Mouse (Mus musculus): ENCODE data around the gene Gpr107. TPM values are rescaled to one million over a fixed set of nuclear protein-coding genes. Genes with fewer than 3 reads are reported as not detected.
"Not testable (repeated sequence)": the region's sequence is repeated elsewhere in the genome, so short reads cannot be mapped to it uniquely, and the experiment has no call there.

The Gpr107 gene
- total and polyA plus RNA-seq, 2 experiments = 8.3 to 10.0 TPM

DNA sequence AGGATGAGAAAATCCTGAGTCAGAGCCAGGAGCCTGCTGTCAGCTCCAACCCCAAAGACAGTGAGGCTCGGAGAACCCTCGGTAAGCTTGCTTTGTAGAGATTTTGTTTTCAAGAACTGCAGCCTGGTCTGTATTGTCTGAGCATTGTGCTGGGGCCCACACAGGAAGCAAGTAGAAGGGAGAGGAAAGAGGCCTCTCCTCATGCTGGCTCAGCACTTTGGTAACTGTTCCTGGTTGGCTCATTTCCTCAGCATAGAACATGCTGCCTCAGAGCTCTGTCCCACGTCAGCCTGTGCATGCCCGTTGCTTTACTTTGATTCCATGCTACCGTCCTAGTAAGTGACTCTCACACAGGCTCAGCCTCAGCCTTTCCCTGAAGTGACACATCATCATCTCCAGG lies 19.9 kb downstream of the Gpr107 start:
- Histone ChIP-seq H3K27ac (replicated peaks; ENCODE audit: insufficient read depth, low read depth, low read length) (peak overlapping the region; percentile 73), H3K4me1 (ENCODE audit: control insufficient read depth, insufficient read depth, low read length) (peaks cover 11% of the 10 kb centered on the region; the same call in 1 of the 2 replicates), H3K4me3 (ENCODE audit: insufficient read depth, low read depth, low read length) (no peak overlapping the region), H3K79me2 (ENCODE audit: control insufficient read depth, insufficient read depth, low read length) (no peaks in the 10 kb centered on the region; the same call in 1 of the 2 replicates), H3K36me3 (ENCODE audit: control insufficient read depth, insufficient read depth, low read length) (peaks cover 50% of the 10 kb centered on the region), H3K9ac (ENCODE audit: low read depth, low read length) (no peak overlapping the region), H3K27me3 (ENCODE audit: control insufficient read depth, insufficient read depth, low read length) (no peaks in the 10 kb centered on the region)
- DNase-seq (ENCODE audit: extremely low read depth, low read depth, low spot score) = no peak
- TF ChIP-seq POLR2A (IDR thresholded peaks at IDR 0.05; ENCODE audit: extremely low read depth, insufficient read depth, low read length) (no peak), CTCF (IDR thresholded peaks at IDR 0.05; ENCODE audit: low read depth, low read length) (no peak)
- 74% methylated on average over 5 of the region's 5 CpGs for WGBS

DNA sequence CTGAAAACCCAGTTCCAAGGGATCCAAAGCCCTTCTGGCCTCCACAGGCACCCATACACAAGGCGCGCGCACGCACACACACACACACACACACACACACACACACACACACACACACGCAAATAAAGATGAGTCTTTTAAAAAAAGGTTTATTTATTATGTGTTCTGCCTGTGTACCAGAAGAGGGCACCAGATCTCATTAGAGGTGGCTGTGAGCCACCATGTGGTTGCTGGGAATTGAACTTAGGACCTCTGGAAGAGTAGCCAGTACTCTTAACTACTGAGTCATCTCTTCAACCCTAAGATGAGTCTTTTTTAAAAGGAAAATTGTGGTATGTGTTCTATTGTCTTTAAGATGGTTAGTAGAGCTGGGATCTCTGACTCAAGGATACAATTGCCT lies 20.4 kb downstream of the Gpr107 start:
- H3K79me2 ChIP-seq (ENCODE audit: control insufficient read depth, insufficient read depth, low read length) = no peaks in the 10 kb centered on the region
- H3K36me3 ChIP-seq (ENCODE audit: control insufficient read depth, insufficient read depth, low read length) = peaks cover 50% of the 10 kb centered on the region
- H3K27ac ChIP-seq (replicated peaks; ENCODE audit: insufficient read depth, low read depth, low read length) = peak overlapping the region; percentile 37; the same call in 1 of the 2 replicates
- no peak for DNase-seq (ENCODE audit: extremely low read depth, low read depth, low spot score)
- no peak overlapping the region for H3K9ac ChIP-seq (ENCODE audit: low read depth, low read length)
- 82% methylated on average over 5 of the region's 5 CpGs for WGBS
- H3K27me3 ChIP-seq (ENCODE audit: control insufficient read depth, insufficient read depth, low read length) = no peaks in the 10 kb centered on the region
- no peak overlapping the region for H3K4me3 ChIP-seq (ENCODE audit: insufficient read depth, low read depth, low read length)
- peaks cover 11% of the 10 kb centered on the region; the same call in 1 of the 2 replicates for H3K4me1 ChIP-seq (ENCODE audit: control insufficient read depth, insufficient read depth, low read length)
- TF ChIP-seq CTCF (IDR thresholded peaks at IDR 0.05; ENCODE audit: low read depth, low read length) (no peak), POLR2A (IDR thresholded peaks at IDR 0.05; ENCODE audit: extremely low read depth, insufficient read depth, low read length) (no peak)

DNA sequence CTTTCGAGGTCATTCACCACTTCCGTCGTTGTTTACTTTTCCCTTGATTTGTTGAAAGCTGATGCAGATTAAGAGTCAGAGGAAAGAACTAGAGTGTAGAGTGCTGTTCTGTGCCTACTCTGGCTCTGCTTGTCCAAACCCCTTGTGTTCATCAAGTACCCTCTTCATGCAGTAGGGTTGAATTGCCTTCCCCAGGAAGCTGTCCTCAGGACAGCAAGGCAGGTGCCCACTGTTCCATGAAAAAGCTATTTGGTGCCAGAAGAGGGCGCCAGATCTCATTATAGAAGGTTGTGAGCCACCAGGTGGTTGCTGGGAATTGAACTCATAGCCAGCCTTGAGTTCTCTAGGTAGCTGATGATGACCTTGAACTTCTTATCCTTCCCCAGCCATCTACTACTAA lies 21.2 kb downstream of the Gpr107 start:
- peaks cover 53% of the 10 kb centered on the region for H3K36me3 ChIP-seq (ENCODE audit: control insufficient read depth, insufficient read depth, low read length)
- peaks cover 11% of the 10 kb centered on the region; the same call in 1 of the 2 replicates for H3K4me1 ChIP-seq (ENCODE audit: control insufficient read depth, insufficient read depth, low read length)
- H3K9ac ChIP-seq (ENCODE audit: low read depth, low read length) = no peak overlapping the region
- no peaks in the 10 kb centered on the region for H3K79me2 ChIP-seq (ENCODE audit: control insufficient read depth, insufficient read depth, low read length)
- no peak overlapping the region for H3K4me3 ChIP-seq (ENCODE audit: insufficient read depth, low read depth, low read length)
- DNase-seq (ENCODE audit: extremely low read depth, low read depth, low spot score) = no peak
- H3K27ac ChIP-seq (replicated peaks; ENCODE audit: insufficient read depth, low read depth, low read length) = no peak overlapping the region
- TF ChIP-seq POLR2A (IDR thresholded peaks at IDR 0.05; ENCODE audit: extremely low read depth, insufficient read depth, low read length) (no peak), CTCF (IDR thresholded peaks at IDR 0.05; ENCODE audit: low read depth, low read length) (peak; percentile 8; the same call in 1 of the 2 replicates)
- no peaks in the 10 kb centered on the region for H3K27me3 ChIP-seq (ENCODE audit: control insufficient read depth, insufficient read depth, low read length)
- WGBS = 78% methylated on average over 4 of the region's 4 CpGs

DNA sequence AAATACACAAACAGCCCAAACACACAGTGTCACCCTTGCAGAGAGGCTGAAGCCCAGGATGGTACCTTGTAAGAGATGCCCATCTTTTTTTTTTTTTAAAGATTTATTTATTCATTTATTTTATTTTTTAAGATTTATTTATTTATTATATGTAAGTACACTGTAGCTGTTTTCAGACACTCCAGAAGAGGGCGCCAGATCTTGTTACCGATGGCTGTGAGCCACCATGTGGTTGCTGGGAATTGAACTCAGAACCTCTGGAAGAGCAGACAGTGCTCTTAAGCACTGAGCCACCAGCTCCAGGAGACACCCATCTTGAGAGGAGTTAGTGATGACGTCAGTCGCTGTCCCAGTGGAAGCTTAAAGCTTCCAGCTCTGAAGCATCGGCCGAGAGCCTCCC lies 26.5 kb downstream of the Gpr107 start:
- peaks cover 34% of the 10 kb centered on the region for H3K36me3 ChIP-seq (ENCODE audit: control insufficient read depth, insufficient read depth, low read length)
- not testable (repeated sequence) for H3K27me3 ChIP-seq (ENCODE audit: control insufficient read depth, insufficient read depth, low read length); DNase-seq (ENCODE audit: extremely low read depth, low read depth, low spot score); H3K4me1 ChIP-seq (ENCODE audit: control insufficient read depth, insufficient read depth, low read length); H3K27ac ChIP-seq (replicated peaks; ENCODE audit: insufficient read depth, low read depth, low read length); H3K9ac ChIP-seq (ENCODE audit: low read depth, low read length); H3K79me2 ChIP-seq (ENCODE audit: control insufficient read depth, insufficient read depth, low read length); H3K4me3 ChIP-seq (ENCODE audit: insufficient read depth, low read depth, low read length)
- 92% methylated on average over 6 of the region's 6 CpGs for WGBS
- TF ChIP-seq CTCF (IDR thresholded peaks at IDR 0.05; ENCODE audit: low read depth, low read length) = peak; percentile 28; the same call in 1 of the 2 replicates

DNA sequence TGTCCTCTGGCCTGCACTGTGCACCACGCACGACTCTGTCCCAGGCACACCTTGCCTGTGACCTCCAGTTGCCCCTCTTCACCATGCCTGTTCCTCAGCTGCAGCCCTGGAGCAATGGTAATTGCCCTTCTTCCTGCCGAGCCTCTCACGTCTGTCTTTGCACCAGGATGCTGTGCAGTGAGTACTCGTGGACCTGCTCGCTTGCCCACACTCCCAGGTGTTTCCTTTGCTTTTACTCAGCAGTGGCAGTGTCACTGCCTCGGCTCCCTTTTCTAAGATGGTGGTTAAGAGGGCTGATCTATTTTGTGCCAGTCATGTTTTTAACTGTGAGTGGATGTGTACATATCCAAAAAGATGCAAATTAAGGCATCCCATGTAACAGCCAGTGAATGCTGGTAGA lies 27.4 kb downstream of the Gpr107 start:
- no peaks in the 10 kb centered on the region for H3K27me3 ChIP-seq (ENCODE audit: control insufficient read depth, insufficient read depth, low read length)
- TF ChIP-seq POLR2A (IDR thresholded peaks at IDR 0.05; ENCODE audit: extremely low read depth, insufficient read depth, low read length) (no peak), CTCF (IDR thresholded peaks at IDR 0.05; ENCODE audit: low read depth, low read length) (no peak)
- no peak overlapping the region for H3K4me3 ChIP-seq (ENCODE audit: insufficient read depth, low read depth, low read length)
- 88% methylated on average over 7 of the region's 7 CpGs for WGBS
- H3K9ac ChIP-seq (ENCODE audit: low read depth, low read length) = no peak overlapping the region
- H3K36me3 ChIP-seq (ENCODE audit: control insufficient read depth, insufficient read depth, low read length) = peaks cover 32% of the 10 kb centered on the region
- peaks cover 2% of the 10 kb centered on the region; the same call in 1 of the 2 replicates for H3K4me1 ChIP-seq (ENCODE audit: control insufficient read depth, insufficient read depth, low read length)
- no peak for DNase-seq (ENCODE audit: extremely low read depth, low read depth, low spot score)
- no peak overlapping the region for H3K27ac ChIP-seq (replicated peaks; ENCODE audit: insufficient read depth, low read depth, low read length)
- no peaks in the 10 kb centered on the region for H3K79me2 ChIP-seq (ENCODE audit: control insufficient read depth, insufficient read depth, low read length)

DNA sequence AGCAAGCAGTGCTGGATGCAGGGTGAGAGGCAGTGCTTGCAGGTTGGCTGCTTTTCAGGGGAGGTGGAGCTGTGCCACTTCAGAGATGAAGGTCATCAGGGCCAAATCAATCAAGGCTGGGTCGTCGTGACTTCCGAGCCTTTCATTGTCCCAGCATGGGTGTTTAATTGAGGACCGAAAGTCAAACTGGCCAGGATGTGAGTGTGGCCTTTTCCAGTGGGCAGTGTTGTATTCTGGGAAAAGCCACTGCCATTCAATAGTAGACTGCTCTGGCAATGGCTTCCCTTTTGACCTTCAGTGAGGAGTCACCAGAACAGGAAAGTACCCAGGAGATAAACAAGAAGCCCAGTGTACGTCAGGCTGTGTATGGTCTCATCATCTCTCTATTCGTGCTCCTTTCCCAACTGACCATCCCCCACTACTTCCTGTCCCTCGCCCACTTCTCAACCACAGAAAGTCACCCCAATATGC lies 28.0 kb downstream of the Gpr107 start:
- TF ChIP-seq CTCF (IDR thresholded peaks at IDR 0.05; ENCODE audit: low read depth, low read length) = no peak
- TF ChIP-seq POLR2A (IDR thresholded peaks at IDR 0.05; ENCODE audit: extremely low read depth, insufficient read depth, low read length) = no peak
- Histone ChIP-seq H3K79me2 (ENCODE audit: control insufficient read depth, insufficient read depth, low read length) (no peaks in the 10 kb centered on the region), H3K4me1 (ENCODE audit: control insufficient read depth, insufficient read depth, low read length) (peaks cover 2% of the 10 kb centered on the region; the same call in 1 of the 2 replicates), H3K4me3 (ENCODE audit: insufficient read depth, low read depth, low read length) (no peak overlapping the region), H3K27ac (replicated peaks; ENCODE audit: insufficient read depth, low read depth, low read length) (no peak overlapping the region), H3K9ac (ENCODE audit: low read depth, low read length) (no peak overlapping the region), H3K27me3 (ENCODE audit: control insufficient read depth, insufficient read depth, low read length) (no peaks in the 10 kb centered on the region), H3K36me3 (ENCODE audit: control insufficient read depth, insufficient read depth, low read length) (peaks cover 32% of the 10 kb centered on the region)
- DNase-seq (ENCODE audit: extremely low read depth, low read depth, low spot score) = peak; percentile 46
- 23% methylated on average over 7 of the region's 7 CpGs for WGBS

Measured in liver, adult 2 months (tissue).